Mouse (Mus musculus) hindbrain, embryonic 13.5 days (tissue): ENCODE measurements around the gene Abca7. TPM values are rescaled to one million over a fixed set of nuclear protein-coding genes. Genes with fewer than 3 reads are reported as not detected.

Source experiments
- ATAC-seq: fragments of 200-750 bp; cut with Nextera tagmentation; 2 replicates; pipeline ENCODE4 v1.8.0; 2017; ENCODE audit warnings: moderate TSS enrichment; ENCODE audit not compliant: low FRiP score
- H3K27ac ChIP-seq: fragments of 300-500 bp; sonication (generic); 2 replicates; pipeline ENCODE4 v1.5.1; 2015; ENCODE audit warnings: inconsistent platforms, mild to moderate bottlenecking, moderate library complexity
- H3K27me3 ChIP-seq: fragments of 300-500 bp; sonication (generic); 2 replicates; pipeline ENCODE4 v1.6.1; 2015; ENCODE audit warnings: mild to moderate bottlenecking, inconsistent platforms
- H3K36me3 ChIP-seq: fragments of 300-500 bp; sonication (generic); 2 replicates; pipeline ENCODE4 v1.6.1; 2015; ENCODE audit warnings: mild to moderate bottlenecking, inconsistent platforms
- H3K4me1 ChIP-seq: fragments of 300-500 bp; sonication (generic); replicated peaks from 2 replicates; pipeline ENCODE4 v1.6.1; 2015; ENCODE audit warnings: inconsistent platforms
- H3K4me2 ChIP-seq: fragments of 300-500 bp; sonication (generic); 2 replicates; pipeline ENCODE4 v1.6.1; 2015; ENCODE audit warnings: inconsistent platforms, mild to moderate bottlenecking, moderate library complexity
- H3K4me3 ChIP-seq: fragments of 300-500 bp; sonication (generic); 2 replicates; pipeline ENCODE4 v1.5.1; 2015; ENCODE audit warnings: mild to moderate bottlenecking, inconsistent platforms
- H3K9ac ChIP-seq: fragments of 300-500 bp; sonication (generic); 2 replicates; pipeline ENCODE4 v1.6.1; 2015; ENCODE audit warnings: mild to moderate bottlenecking, inconsistent platforms
- H3K9me3 ChIP-seq: fragments of 300-500 bp; sonication (generic); 2 replicates; pipeline ENCODE4 v1.6.1; 2016; ENCODE audit warnings: inconsistent platforms
- WGBS: fragments of 180-500 bp; shearing (Covaris S2); methylation state at CpG from one replicate; pipeline ENCODE4 v1.1.7; 2015; 5-methylcytosine and 5-hydroxymethylcytosine counted together
- polyA plus RNA-seq: library from polyadenylated mRNA; unstranded; fragments of >200 nt; fragmentation: Nextera tagmentation; extraction: Ambion mirVana; gene quantifications from 2 replicates; pipeline ENCODE4 v1.2.1, GENCODE M21; 2015

Abca7 gene
- polyA plus RNA-seq, 1 experiment from 2014 or later: 6.1 TPM

DNA sequence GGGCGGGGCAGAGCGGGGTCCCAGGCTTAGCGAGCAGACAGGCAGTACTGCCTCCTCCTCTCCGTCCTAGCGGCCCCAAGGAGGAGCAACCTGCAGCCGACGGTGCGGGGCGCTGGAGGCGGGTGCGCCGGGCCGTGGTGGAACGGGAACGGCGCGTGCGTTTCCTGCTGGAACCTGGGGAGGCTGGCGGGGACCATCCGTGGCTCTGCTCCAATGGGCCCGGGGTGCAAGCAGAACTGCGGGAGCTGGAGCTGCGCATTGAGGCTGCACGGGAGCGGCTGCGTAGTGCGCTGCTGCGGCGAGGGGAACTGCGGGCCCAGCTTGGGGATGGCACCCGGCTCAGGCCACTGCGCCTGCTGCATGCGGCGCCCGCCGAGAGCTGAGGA, 19.6 kb upstream of the Abca7 start:
- H3K4me1 ChIP-seq: peaks cover 21% of the 10 kb centered on the region
- no peak overlapping the region for H3K9ac ChIP-seq
- no peak for ATAC-seq
- no peak overlapping the region for H3K4me3 ChIP-seq
- H3K9me3 ChIP-seq: no peaks in the 10 kb centered on the region
- H3K36me3 ChIP-seq: peaks cover 71% of the 10 kb centered on the region
- H3K4me2 ChIP-seq: no peak overlapping the region
- WGBS: 68% methylated on average over 36 of the region's 36 CpGs
- H3K27me3 ChIP-seq: peaks cover 20% of the 10 kb centered on the region
- no peak overlapping the region for H3K27ac ChIP-seq

DNA sequence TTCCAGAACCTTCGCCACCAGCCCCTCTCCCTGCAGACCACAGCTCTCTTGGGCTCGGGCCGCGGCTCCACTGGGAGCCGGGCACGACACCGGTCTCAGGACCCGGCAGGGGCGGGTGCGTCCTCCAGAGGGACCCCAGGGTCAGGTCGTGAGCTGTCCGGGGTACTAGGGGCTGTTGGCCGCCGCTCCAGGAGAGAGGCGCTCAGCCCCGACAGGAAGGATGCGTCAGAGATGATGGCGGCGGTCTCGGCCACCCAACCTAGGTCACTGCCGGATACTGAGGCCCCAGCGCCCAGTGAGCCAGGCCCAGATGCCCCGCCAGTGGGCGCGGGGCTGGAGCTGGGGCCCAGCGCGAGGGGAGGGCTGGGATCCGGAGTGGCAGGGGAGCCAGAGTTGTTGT, 19.0 kb upstream of the Abca7 start:
- Histone ChIP-seq H3K9ac (no peak overlapping the region), H3K9me3 (no peaks in the 10 kb centered on the region), H3K4me3 (no peak overlapping the region), H3K27ac (no peak overlapping the region), H3K4me2 (no peak overlapping the region), H3K27me3 (peaks cover 14% of the 10 kb centered on the region), H3K36me3 (peaks cover 71% of the 10 kb centered on the region), H3K4me1 (peaks cover 26% of the 10 kb centered on the region)
- 81% methylated on average over 28 of the region's 28 CpGs for WGBS
- ATAC-seq: no peak

DNA sequence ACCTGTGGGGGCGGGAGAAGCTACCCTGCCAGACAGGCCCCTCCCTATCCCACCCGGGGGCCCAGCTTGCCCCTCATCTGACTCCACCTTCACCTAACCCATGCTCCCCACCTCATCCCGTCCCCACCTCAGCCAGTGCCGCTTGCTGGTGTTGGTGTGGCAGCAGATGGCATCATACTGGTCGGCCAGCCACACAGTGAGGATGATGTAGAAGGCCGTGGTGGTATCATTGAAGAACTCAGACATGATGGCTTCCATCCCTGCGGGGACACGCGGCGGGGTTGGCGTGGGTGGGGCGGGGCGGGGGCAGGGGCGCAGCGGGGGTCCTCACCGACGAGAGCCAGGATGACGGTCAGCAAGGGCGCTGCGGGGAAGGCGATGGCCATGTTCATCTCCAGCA, 18.2 kb upstream of the Abca7 start:
- WGBS: 98% methylated on average over 21 of the region's 21 CpGs
- ATAC-seq: no peak
- peaks cover 6% of the 10 kb centered on the region for H3K27me3 ChIP-seq
- H3K9ac ChIP-seq: no peak overlapping the region
- H3K4me3 ChIP-seq: no peak overlapping the region
- H3K36me3 ChIP-seq: peaks cover 71% of the 10 kb centered on the region
- peaks cover 33% of the 10 kb centered on the region for H3K4me1 ChIP-seq
- H3K27ac ChIP-seq: no peak overlapping the region
- no peak overlapping the region for H3K4me2 ChIP-seq
- no peaks in the 10 kb centered on the region for H3K9me3 ChIP-seq

DNA sequence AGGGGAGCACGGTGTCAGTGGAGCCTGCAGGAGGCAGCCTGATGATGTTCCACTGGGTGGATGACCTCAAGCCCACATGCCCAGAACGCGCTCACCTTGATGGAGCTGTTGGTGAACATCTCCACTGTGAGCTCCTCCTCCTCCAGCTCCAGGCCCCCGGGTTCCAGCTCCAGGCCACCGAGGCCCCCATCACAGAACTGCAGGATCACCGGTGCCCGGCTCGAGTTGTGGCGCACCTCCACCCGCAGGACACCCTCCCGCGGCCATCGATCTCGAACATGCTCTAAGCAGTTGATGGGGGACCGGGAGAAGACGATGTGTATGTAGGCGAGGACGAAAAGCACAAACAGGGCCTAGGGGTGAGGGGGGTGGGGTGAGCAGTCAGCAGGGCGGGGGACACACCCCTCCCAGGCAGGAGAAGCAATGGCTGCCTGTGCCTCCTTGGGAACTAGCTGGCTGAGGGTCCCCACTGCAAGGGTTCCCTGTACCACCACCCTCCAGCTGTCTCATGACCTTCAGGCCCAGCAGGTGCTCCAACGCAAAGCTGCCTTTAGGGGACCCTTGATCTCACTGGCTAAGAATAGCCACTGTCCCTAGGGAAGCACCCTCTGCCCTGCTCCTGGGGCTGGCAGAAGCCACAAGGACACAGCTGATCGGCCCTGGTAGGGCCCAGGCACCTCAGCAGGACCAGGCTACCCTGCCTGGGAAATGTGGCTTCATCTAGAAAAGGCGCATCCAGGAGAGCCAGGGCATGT, 16.7 kb upstream of the Abca7 start:
- WGBS: 93% methylated on average over 22 of the region's 22 CpGs
- H3K4me1 ChIP-seq: peaks cover 39% of the 10 kb centered on the region
- H3K4me2 ChIP-seq: no peak overlapping the region
- H3K27me3 ChIP-seq: no peaks in the 10 kb centered on the region
- H3K36me3 ChIP-seq: peaks cover 60% of the 10 kb centered on the region
- H3K9me3 ChIP-seq: no peaks in the 10 kb centered on the region
- H3K4me3 ChIP-seq: no peak overlapping the region
- peak overlapping the region; percentile 35; the same call in 1 of the 2 replicates for H3K9ac ChIP-seq
- H3K27ac ChIP-seq: no peak overlapping the region
- ATAC-seq: no peak

DNA sequence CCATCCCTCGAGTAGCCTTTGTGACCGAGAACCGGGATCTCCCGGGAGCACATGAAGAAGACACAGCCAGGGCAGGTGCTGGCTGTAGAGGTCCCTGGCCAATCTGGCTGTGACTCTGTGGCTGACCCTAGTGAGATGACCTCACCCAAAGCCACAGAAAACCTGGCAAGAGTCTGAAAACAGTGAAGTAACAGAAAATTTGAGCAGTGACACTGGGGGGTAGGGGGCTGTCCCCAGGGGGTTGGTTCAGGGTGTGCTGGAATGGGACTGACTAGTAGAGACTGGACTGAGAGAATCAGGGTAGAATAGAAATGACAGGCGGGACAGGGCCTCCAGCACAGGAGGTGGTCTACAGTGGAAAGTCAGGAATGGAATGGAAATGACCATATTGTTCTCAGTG, 13.1 kb upstream of the Abca7 start:
- peak overlapping the region; percentile 91 for H3K9ac ChIP-seq
- no peaks in the 10 kb centered on the region for H3K9me3 ChIP-seq
- WGBS: 77% methylated on average over 5 of the region's 5 CpGs
- ATAC-seq: no peak
- peak overlapping the region; percentile 90 for H3K27ac ChIP-seq
- peaks cover 23% of the 10 kb centered on the region for H3K36me3 ChIP-seq
- H3K4me1 ChIP-seq: peaks cover 60% of the 10 kb centered on the region
- H3K4me3 ChIP-seq: peak overlapping the region; percentile 76
- H3K4me2 ChIP-seq: peak overlapping the region; percentile 96
- H3K27me3 ChIP-seq: peaks cover 16% of the 10 kb centered on the region

DNA sequence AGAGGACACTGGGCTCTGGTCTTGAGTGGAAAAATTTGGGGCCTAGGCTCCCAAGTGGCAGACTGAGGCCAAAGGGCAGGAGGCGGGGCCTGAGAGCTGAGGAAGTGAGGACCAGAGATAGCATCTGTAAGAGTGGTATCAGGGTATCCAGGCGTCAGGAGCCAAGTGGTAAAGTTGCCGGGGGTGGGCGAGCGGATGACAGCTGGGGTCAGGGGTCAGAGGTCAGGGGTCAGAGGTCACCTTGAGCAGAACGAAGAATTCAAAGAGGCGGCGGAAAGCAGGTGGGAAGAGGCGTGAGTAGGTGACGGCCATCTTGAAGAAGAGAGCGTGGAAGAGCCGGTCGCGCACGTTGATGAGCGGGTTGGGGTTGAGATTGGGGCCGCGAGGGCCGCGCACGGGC, 12.6 kb upstream of the Abca7 start:
- H3K4me1 ChIP-seq: peaks cover 64% of the 10 kb centered on the region
- H3K4me2 ChIP-seq: peak overlapping the region; percentile 96
- peaks cover 20% of the 10 kb centered on the region for H3K27me3 ChIP-seq
- H3K9me3 ChIP-seq: no peaks in the 10 kb centered on the region
- under 1% methylated on average over 16 of the region's 21 CpGs for whole genome bisulfite sequencing
- H3K4me3 ChIP-seq: peak overlapping the region; percentile 76
- peak overlapping the region; percentile 91 for H3K9ac ChIP-seq
- H3K36me3 ChIP-seq: peaks cover 19% of the 10 kb centered on the region
- peak overlapping the region; percentile 90 for H3K27ac ChIP-seq
- no peak for ATAC-seq

DNA sequence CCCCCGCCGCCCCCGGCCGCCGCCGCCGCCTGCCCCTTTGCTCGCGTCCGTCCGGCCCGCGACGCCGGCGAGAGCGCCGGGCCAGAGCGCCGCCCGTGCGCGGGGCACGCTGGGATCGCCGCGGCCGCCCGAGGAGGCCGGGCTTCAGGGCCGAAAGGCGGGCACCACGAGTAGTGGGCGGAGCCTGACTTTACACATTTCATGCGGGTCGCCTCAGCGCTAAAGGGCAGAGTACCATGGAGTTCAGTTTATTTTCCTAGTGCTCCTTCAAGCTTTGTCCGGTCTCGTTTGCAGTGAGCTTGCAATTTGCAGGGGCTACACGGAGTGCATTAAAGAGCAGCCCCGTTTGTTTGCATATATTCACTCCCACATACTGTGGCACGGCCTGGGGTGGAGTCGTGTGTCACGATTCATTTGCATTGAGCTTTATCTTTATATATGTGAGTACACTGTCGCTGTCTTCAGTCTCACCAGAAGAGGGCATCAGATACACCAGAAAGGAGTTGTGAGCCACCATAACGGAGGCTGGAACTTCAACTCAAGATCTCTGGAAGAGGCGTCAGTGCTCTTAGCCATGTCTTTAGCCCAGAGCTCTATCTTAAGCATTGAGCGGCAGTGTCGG, 12.0 kb upstream of the Abca7 start, which contains the start of gene Tmem259:
Gene Tmem259, minus strand, starts transcription at position 136 of the 622 bp plus-strand sequence.
- Histone ChIP-seq H3K27me3 (peaks cover 27% of the 10 kb centered on the region), H3K4me1 (peaks cover 69% of the 10 kb centered on the region), H3K9ac (peak within 1 kb of the TSS; percentile 91), H3K4me3 (peak within 1 kb of the TSS; percentile 76), H3K36me3 (peaks cover 12% of the 10 kb centered on the region), H3K4me2 (peak within 1 kb of the TSS; percentile 96), H3K9me3 (no peaks in the 10 kb centered on the region), H3K27ac (peak within 1 kb of the TSS; percentile 90)
- peak; percentile 84 for ATAC-seq
- WGBS: under 1% methylated on average over 46 of the region's 49 CpGs

DNA sequence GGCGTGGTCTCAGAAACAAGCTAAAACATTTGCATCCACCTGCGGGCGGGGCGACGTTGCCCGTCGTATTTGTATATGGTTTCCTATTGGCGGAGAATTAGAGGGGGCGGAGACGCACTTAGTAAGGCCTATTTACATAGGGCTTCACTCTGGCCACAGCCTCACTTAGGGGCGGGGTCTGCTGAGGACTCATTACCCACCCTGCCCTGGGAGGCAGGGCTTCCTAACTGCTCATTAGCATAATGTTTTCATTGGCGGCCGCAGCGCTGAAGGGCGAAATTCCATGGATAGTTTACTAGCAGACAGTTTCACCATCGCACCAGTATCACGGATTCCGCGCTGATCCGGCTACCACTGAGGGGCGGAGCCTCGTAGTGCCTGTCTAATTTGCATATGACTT, 11.4 kb upstream of the Abca7 start:
- peak overlapping the region; percentile 96 for H3K4me2 ChIP-seq
- H3K4me1 ChIP-seq: peaks cover 66% of the 10 kb centered on the region
- H3K27ac ChIP-seq: peak overlapping the region; percentile 90
- peak; percentile 93 for ATAC-seq
- WGBS: under 1% methylated on average over 22 of the region's 22 CpGs
- H3K4me3 ChIP-seq: peak overlapping the region; percentile 76
- peak overlapping the region; percentile 91 for H3K9ac ChIP-seq
- peaks cover 7% of the 10 kb centered on the region for H3K36me3 ChIP-seq
- no peaks in the 10 kb centered on the region for H3K9me3 ChIP-seq
- peaks cover 32% of the 10 kb centered on the region for H3K27me3 ChIP-seq

DNA sequence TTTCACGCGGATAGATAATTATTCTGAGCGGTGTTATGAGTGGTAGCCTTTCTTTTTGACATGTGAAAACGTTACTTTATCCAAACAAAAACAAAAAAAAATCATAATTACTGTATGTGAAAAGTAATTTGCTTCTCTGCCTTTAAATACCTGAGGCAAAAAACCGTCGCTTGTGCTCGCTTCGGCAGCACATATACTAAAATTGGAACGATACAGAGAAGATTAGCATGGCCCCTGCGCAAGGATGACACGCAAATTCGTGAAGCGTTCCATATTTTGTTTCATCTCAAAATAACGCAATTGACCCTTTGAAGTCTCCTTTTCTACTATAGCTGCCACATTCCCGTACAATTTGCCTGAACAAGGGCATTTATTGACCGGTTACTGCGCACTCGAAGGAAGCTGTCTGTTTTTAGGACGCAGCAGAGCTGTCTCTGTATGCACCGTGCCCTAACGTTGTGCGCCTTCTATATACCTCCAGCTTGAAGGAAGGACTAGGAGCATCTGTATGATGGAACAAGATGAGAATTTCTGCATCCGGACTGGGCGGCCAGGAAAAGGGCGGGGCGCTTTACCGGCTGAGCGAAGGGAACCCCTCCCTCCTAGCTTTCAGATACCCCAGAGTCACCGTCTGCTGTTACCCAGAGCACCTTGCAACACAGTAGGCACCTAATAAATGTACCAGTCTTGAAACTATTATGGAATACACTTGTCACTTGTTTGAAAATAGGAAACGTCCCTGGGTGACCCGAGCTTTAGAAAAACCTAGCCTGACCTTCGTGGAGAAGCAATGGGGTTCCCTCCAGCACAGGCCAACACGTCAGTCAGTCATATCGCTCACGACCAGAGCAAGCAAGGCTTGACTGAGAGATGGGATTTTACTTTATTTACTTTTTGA, 10.7 kb upstream of the Abca7 start:
- peak; percentile 5; the same call in 1 of the 2 replicates for ATAC-seq
- Histone ChIP-seq H3K27ac (peak overlapping the region; percentile 90), H3K36me3 (peaks cover 4% of the 10 kb centered on the region; the same call in 1 of the 2 replicates), H3K4me2 (peak overlapping the region; percentile 96), H3K27me3 (peaks cover 39% of the 10 kb centered on the region), H3K4me3 (peak overlapping the region; percentile 76), H3K9ac (peak overlapping the region; percentile 80), H3K4me1 (peaks cover 59% of the 10 kb centered on the region), H3K9me3 (no peaks in the 10 kb centered on the region)
- 5% methylated on average over 35 of the region's 35 CpGs for WGBS

DNA sequence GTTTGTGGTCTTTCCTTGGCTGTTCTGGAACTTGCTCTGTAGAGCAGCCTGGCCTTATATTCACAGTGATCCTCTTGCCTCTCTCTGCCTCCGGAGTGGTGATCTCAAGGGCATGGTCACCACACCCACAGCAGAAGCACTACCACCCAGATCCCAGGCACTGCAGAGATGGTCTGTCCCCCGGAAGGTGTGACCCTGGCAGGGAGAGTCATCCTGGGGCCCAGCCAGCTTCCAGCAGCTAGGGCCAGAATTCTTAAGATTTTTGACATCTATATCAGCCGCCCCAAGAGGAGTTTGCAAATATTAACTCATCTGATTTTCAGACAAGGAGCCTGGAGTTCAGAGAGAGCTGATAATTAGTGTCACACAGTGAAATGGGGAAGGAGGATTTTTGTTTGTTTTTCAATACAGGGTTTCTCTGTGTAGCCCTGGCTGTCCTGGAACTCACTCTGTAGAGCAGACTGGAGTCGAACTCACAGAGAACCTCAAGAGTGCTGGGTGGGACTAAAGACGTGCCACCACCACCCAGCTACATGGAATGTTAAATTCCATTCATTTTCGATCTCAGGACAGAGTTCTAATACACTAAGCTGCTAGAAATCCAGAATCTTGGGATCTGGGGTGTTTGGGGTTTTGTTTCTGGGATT, 9.9 kb upstream of the Abca7 start:
- Histone ChIP-seq H3K4me2 (peak overlapping the region; percentile 96), H3K27ac (peak overlapping the region; percentile 90), H3K27me3 (peaks cover 47% of the 10 kb centered on the region), H3K9me3 (0 out of 2 replicates have a peak, but pooled peaks cover 5% of the 10 kb centered on the region), H3K9ac (peak overlapping the region; percentile 80), H3K4me3 (peak overlapping the region; percentile 76), H3K4me1 (peaks cover 52% of the 10 kb centered on the region), H3K36me3 (peaks cover under 1% of the 10 kb centered on the region)
- 48% methylated on average over 6 of the region's 6 CpGs for WGBS
- ATAC-seq: no peak

DNA sequence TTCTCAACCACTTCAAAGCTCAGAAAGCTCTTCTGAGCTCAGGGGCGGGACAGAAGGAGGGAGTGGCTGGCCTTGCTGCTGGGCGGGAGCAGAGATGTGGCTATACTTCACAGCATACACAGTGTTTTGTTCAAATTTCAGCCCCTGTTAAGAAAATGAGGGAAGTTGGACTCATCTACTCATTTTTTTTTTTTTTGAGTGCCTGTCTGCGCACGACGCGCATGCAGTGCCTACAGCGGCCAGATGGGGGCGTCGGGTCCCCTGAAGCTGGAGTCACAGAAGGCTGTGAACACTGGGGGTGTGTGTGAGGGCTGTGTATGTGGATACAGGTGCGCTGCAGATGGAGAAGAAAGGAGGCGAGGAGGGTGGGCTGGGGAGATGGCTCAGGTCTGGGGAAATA, 9.3 kb upstream of the Abca7 start:
- 3% methylated on average over 11 of the region's 11 CpGs for WGBS
- 0 out of 2 replicates have a peak, but pooled peaks cover 9% of the 10 kb centered on the region for H3K9me3 ChIP-seq
- H3K4me3 ChIP-seq: peak overlapping the region; percentile 76
- peaks cover 50% of the 10 kb centered on the region for H3K27me3 ChIP-seq
- H3K4me2 ChIP-seq: peak overlapping the region; percentile 25
- ATAC-seq: no peak
- H3K36me3 ChIP-seq: peaks cover 2% of the 10 kb centered on the region; the same call in 1 of the 2 replicates
- no peak overlapping the region; the same call in 1 of the 2 replicates for H3K9ac ChIP-seq
- H3K27ac ChIP-seq: peak overlapping the region; percentile 90; the same call in 1 of the 2 replicates
- peaks cover 46% of the 10 kb centered on the region for H3K4me1 ChIP-seq
